ENCODE assay signal across 23 mouse cellular contexts in the genomic region with DNA sequence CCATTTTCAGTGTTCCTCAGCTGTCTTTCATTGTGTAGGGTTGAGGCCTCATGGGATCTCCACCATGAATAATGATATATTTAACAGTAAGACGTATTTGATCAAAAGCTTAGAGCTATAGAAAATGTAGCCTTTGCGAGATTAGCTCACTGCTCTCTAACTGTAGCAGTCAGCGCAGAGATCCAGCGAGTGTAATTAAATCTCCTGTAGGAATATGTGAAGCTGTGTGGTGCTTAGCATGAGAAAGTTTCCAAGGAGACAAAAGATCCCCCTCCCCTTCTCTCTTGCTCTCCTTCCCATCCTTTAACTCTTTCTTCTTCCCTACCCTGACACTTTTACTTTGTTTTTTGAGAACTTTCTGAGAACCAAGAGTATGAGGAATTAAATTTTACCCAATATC.
A peak's percentile ranks its signal among the peaks of the same experiment; 100 is the strongest.
DNase-seq lines count a peak whose midpoint lies in the region; ATAC-seq and TF ChIP-seq lines count a peak whose summit lies in the region.
"Had no signal": no experiment of that assay in that cellular context is flagged by ENCODE, and none has a peak within 500 bp of the region (broad histone marks: within the 10 kb centered on the region; RNA-seq: fewer than 3 reads in every experiment).

No protein-coding gene starts in this region.

- 54% methylated on average over 4 of the region's 4 CpGs for WGBS in embryonic facial prominence, embryonic 14.5 days
- WGBS in embryonic facial prominence, embryonic 10.5 days: 75% methylated on average over 4 of the region's 4 CpGs
- WGBS in hindbrain, embryonic 11.5 days: 80% methylated on average over 4 of the region's 4 CpGs
- WGBS in hindbrain, embryonic 12.5 days: 67% methylated on average over 4 of the region's 4 CpGs
- 42% methylated on average over 4 of the region's 4 CpGs for WGBS in midbrain, embryonic 13.5 days
- 31% methylated on average over 4 of the region's 4 CpGs for WGBS in midbrain, postnatal 0 days

- no peaks in the 10 kb centered on the region for H3K4me1 ChIP-seq in embryonic facial prominence, embryonic 14.5 days (ENCODE audit: control insufficient read depth, insufficient read depth, low read length)
- H3K4me1 ChIP-seq in embryonic facial prominence, embryonic 10.5 days: no peaks in the 10 kb centered on the region
- no peaks in the 10 kb centered on the region for H3K4me1 ChIP-seq in hindbrain, embryonic 11.5 days (replicated peaks; ENCODE audit: control insufficient read depth, insufficient read depth, low read length)
- H3K4me1 ChIP-seq in hindbrain, embryonic 12.5 days: no peaks in the 10 kb centered on the region
- H3K4me1 ChIP-seq in midbrain, embryonic 13.5 days (replicated peaks): no peaks in the 10 kb centered on the region
- H3K4me1 ChIP-seq in midbrain, postnatal 0 days (ENCODE audit: insufficient read depth, low read length): no peaks in the 10 kb centered on the region
- H3K4me1 ChIP-seq: embryonic facial prominence, embryonic 13.5 days; hindbrain, embryonic 15.5 days; intestine, embryonic 15.5 days had no signal

- DNase-seq in embryonic facial prominence, embryonic 14.5 days (ENCODE audit: low spot score): peak; percentile 1
- DNase-seq in embryonic facial prominence, embryonic 10.5 days (ENCODE audit: low spot score): no peak
- no peak for DNase-seq in hindbrain, embryonic 11.5 days (ENCODE audit: low spot score)
- no peak for DNase-seq in midbrain, postnatal 0 days (ENCODE audit: low spot score)
- peak; percentile 47 for DNase-seq in brain, embryonic 14.5 days (ENCODE audit: low read depth)
- no peak for DNase-seq in left cerebral cortex, adult 8-10 months (ENCODE audit: low spot score in 2 of 2)
- DNase-seq: adrenal gland, adult 8-10 months; adrenal gland, postnatal 25 days; cerebellum, adult 11 months; cerebellum, adult 2 months; cerebellum, adult 9-11 months; cerebellum, postnatal 25 days; forebrain, postnatal 0 days; gastrocnemius, adult 2 months; gastrocnemius, postnatal 14 days; heart, adult 11 months had no signal

- no peak for TF ChIP-seq CTCF in midbrain, postnatal 0 days (IDR thresholded peaks at IDR 0.05)
- no peak for TF ChIP-seq CTCF in brain, embryonic 14.5 days (IDR thresholded peaks at IDR 0.05; ENCODE audit: borderline replicate concordance, extremely low read depth, insufficient read depth, insufficient read length)

- H3K27ac ChIP-seq in embryonic facial prominence, embryonic 14.5 days (replicated peaks; ENCODE audit: low read depth, low read length): no peak overlapping the region
- no peak overlapping the region for H3K27ac ChIP-seq in embryonic facial prominence, embryonic 10.5 days (replicated peaks)
- H3K27ac ChIP-seq in hindbrain, embryonic 11.5 days (ENCODE audit: low read depth, low read length): no peak overlapping the region
- H3K27ac ChIP-seq in hindbrain, embryonic 12.5 days: no peak overlapping the region
- no peak overlapping the region for H3K27ac ChIP-seq in midbrain, embryonic 13.5 days
- H3K27ac ChIP-seq in midbrain, postnatal 0 days (ENCODE audit: low read depth, low read length): no peak overlapping the region
- H3K27ac ChIP-seq: embryonic facial prominence, embryonic 13.5 days; gastrocnemius, adult 2 months; hindbrain, embryonic 15.5 days; intestine, embryonic 15.5 days had no signal

- no peak overlapping the region for H3K9ac ChIP-seq in embryonic facial prominence, embryonic 14.5 days (ENCODE audit: low read depth, low read length)
- no peak overlapping the region for H3K9ac ChIP-seq in hindbrain, embryonic 11.5 days (ENCODE audit: low read depth, low read length)
- no peak overlapping the region for H3K9ac ChIP-seq in hindbrain, embryonic 12.5 days
- H3K9ac ChIP-seq in midbrain, embryonic 13.5 days (replicated peaks): no peak overlapping the region
- no peak overlapping the region for H3K9ac ChIP-seq in midbrain, postnatal 0 days (replicated peaks; ENCODE audit: low read length, poor library complexity, severe bottlenecking)
- H3K9ac ChIP-seq: embryonic facial prominence, embryonic 13.5 days; forebrain, postnatal 0 days; hindbrain, embryonic 15.5 days; intestine, embryonic 15.5 days had no signal

- ATAC-seq in embryonic facial prominence, embryonic 14.5 days (ENCODE audit: low read depth): no peak
- ATAC-seq in hindbrain, embryonic 11.5 days (ENCODE audit: low FRiP score): 0 out of 2 replicates have a peak, but pooled peaks have one; percentile 22
- no peak for ATAC-seq in hindbrain, embryonic 12.5 days (ENCODE audit: low FRiP score)
- ATAC-seq in midbrain, embryonic 13.5 days: peak; percentile 62
- ATAC-seq in midbrain, postnatal 0 days (ENCODE audit: low FRiP score): no peak
- ATAC-seq: activated CD4-positive, CD25-positive, alpha-beta regulatory T cell, adult 4 months; forebrain, postnatal 0 days; intestine, embryonic 15.5 days had no signal

- no peaks in the 10 kb centered on the region for H3K9me3 ChIP-seq in embryonic facial prominence, embryonic 14.5 days (ENCODE audit: control insufficient read depth, low read length)
- H3K9me3 ChIP-seq in embryonic facial prominence, embryonic 10.5 days: no peaks in the 10 kb centered on the region
- H3K9me3 ChIP-seq in hindbrain, embryonic 11.5 days (ENCODE audit: control insufficient read depth, low read length): no peaks in the 10 kb centered on the region
- H3K9me3 ChIP-seq in hindbrain, embryonic 12.5 days (replicated peaks): no peaks in the 10 kb centered on the region
- H3K9me3 ChIP-seq in midbrain, embryonic 13.5 days: no peaks in the 10 kb centered on the region
- H3K9me3 ChIP-seq in midbrain, postnatal 0 days (ENCODE audit: low read length): no peaks in the 10 kb centered on the region
- H3K9me3 ChIP-seq: embryonic facial prominence, embryonic 13.5 days; hindbrain, embryonic 15.5 days; intestine, embryonic 15.5 days had no signal

- H3K36me3 ChIP-seq in embryonic facial prominence, embryonic 14.5 days (ENCODE audit: control insufficient read depth, insufficient read depth, low read length): no peaks in the 10 kb centered on the region
- H3K36me3 ChIP-seq in embryonic facial prominence, embryonic 10.5 days (replicated peaks): no peaks in the 10 kb centered on the region
- H3K36me3 ChIP-seq in hindbrain, embryonic 11.5 days (ENCODE audit: control insufficient read depth, insufficient read depth, low read length): no peaks in the 10 kb centered on the region
- H3K36me3 ChIP-seq in hindbrain, embryonic 12.5 days: no peaks in the 10 kb centered on the region
- no peaks in the 10 kb centered on the region for H3K36me3 ChIP-seq in midbrain, embryonic 13.5 days
- H3K36me3 ChIP-seq in midbrain, postnatal 0 days (ENCODE audit: insufficient read depth, low read length): no peaks in the 10 kb centered on the region
- H3K36me3 ChIP-seq: embryonic facial prominence, embryonic 13.5 days; hindbrain, embryonic 15.5 days; intestine, embryonic 15.5 days had no signal

- no peak overlapping the region for H3K4me3 ChIP-seq in embryonic facial prominence, embryonic 14.5 days (ENCODE audit: low read depth, low read length)
- no peak overlapping the region for H3K4me3 ChIP-seq in embryonic facial prominence, embryonic 10.5 days
- H3K4me3 ChIP-seq in hindbrain, embryonic 11.5 days (ENCODE audit: low read depth, low read length): no peak overlapping the region
- no peak overlapping the region for H3K4me3 ChIP-seq in hindbrain, embryonic 12.5 days
- no peak overlapping the region for H3K4me3 ChIP-seq in midbrain, embryonic 13.5 days (replicated peaks)
- no peak overlapping the region for H3K4me3 ChIP-seq in midbrain, postnatal 0 days (ENCODE audit: low read depth, low read length)
- H3K4me3 ChIP-seq: embryonic facial prominence, embryonic 13.5 days; gastrocnemius, adult 2 months; hindbrain, embryonic 15.5 days; intestine, embryonic 15.5 days had no signal

- TF ChIP-seq POLR2A in brain, embryonic 14.5 days (IDR thresholded peaks at IDR 0.05; ENCODE audit: borderline replicate concordance, extremely low read depth, insufficient read depth, insufficient read length, poor library complexity, severe bottlenecking): no peak

- no peaks in the 10 kb centered on the region for H3K27me3 ChIP-seq in embryonic facial prominence, embryonic 14.5 days (replicated peaks; ENCODE audit: control insufficient read depth, insufficient read depth, low read length)
- no peaks in the 10 kb centered on the region for H3K27me3 ChIP-seq in embryonic facial prominence, embryonic 10.5 days (replicated peaks; ENCODE audit: low read depth, poor library complexity, severe bottlenecking)
- no peaks in the 10 kb centered on the region for H3K27me3 ChIP-seq in hindbrain, embryonic 11.5 days (ENCODE audit: control insufficient read depth, insufficient read depth, low read length)
- no peaks in the 10 kb centered on the region for H3K27me3 ChIP-seq in hindbrain, embryonic 12.5 days
- no peaks in the 10 kb centered on the region for H3K27me3 ChIP-seq in midbrain, embryonic 13.5 days
- H3K27me3 ChIP-seq in midbrain, postnatal 0 days (ENCODE audit: insufficient read depth, low read length): no peaks in the 10 kb centered on the region
- H3K27me3 ChIP-seq: embryonic facial prominence, embryonic 13.5 days; hindbrain, embryonic 15.5 days; intestine, embryonic 15.5 days had no signal

- H3K4me2 ChIP-seq in embryonic facial prominence, embryonic 14.5 days (ENCODE audit: low read depth, low read length): no peak overlapping the region
- H3K4me2 ChIP-seq in hindbrain, embryonic 11.5 days (replicated peaks; ENCODE audit: low read depth, low read length): no peak overlapping the region
- no peak overlapping the region for H3K4me2 ChIP-seq in hindbrain, embryonic 12.5 days (replicated peaks)
- no peak overlapping the region for H3K4me2 ChIP-seq in midbrain, embryonic 13.5 days (replicated peaks)
- no peak overlapping the region for H3K4me2 ChIP-seq in midbrain, postnatal 0 days (ENCODE audit: low read depth, low read length, poor library complexity, severe bottlenecking)
- H3K4me2 ChIP-seq: embryonic facial prominence, embryonic 13.5 days; heart, embryonic 11.5 days; hindbrain, embryonic 15.5 days; intestine, embryonic 15.5 days had no signal

Comparison
In these comparisons a context has a peak if more than half of its experiments do, and no peak if none do; other contexts are left out.
1. ATAC-seq: peak in hindbrain, embryonic 11.5 days (single experiment) and midbrain, embryonic 13.5 days (single experiment); none in embryonic facial prominence, embryonic 14.5 days (single experiment), hindbrain, embryonic 12.5 days (single experiment) and midbrain, postnatal 0 days (single experiment).
2. DNase-seq: peak in embryonic facial prominence, embryonic 14.5 days (single experiment) and brain, embryonic 14.5 days (single experiment); none in embryonic facial prominence, embryonic 10.5 days (single experiment), hindbrain, embryonic 11.5 days (single experiment), midbrain, postnatal 0 days (single experiment) and left cerebral cortex, adult 8-10 months (0 of 2).